Mouse (Mus musculus) neural tube, postnatal 0 days (tissue): ENCODE measurements around the gene Phf21b. TPM values are rescaled to one million over a fixed set of nuclear protein-coding genes. Genes with fewer than 3 reads are reported as not detected.

Source experiments
- polyA plus RNA-seq: library from polyadenylated mRNA; unstranded; fragments of >200 nt; fragmentation: Nextera tagmentation; extraction: Ambion mirVana; gene quantifications from 2 replicates; pipeline ENCODE4 v1.2.1, GENCODE M21; 2015

The Phf21b gene
- polyA plus RNA-seq, result 1.2 and 1.3 TPM in 2 replicates

GRCm38 (mm10) chr15:84856006-84856995 is at the start of gene Phf21b:
Phf21b (minus strand) TSS chr15:84856049.

Other genes with a start within 250 kb of the Phf21b start
- gene Prr5, start 186.4 kb downstream of the Phf21b start, polyA plus RNA-seq, result 35.4 and 43.5 TPM in 2 replicates
- gene Arhgap8, start 136.0 kb downstream of the Phf21b start, polyA plus RNA-seq, result 1.6 and 1.7 TPM in 2 replicates
- gene Gm29666, start 64.0 kb upstream of the Phf21b start, polyA plus RNA-seq, result 0.70 and 0.87 TPM in 2 replicates
- 16.5 and 17.5 TPM in 2 replicates for gene Nup50, start 67.4 kb upstream of the Phf21b start, polyA plus RNA-seq
- 33.6 and 53.4 TPM in 2 replicates for gene 5031439G07Rik, start 132.5 kb upstream of the Phf21b start, polyA plus RNA-seq
- 1.7 and 2.5 TPM in 2 replicates for gene Upk3a, start 161.1 kb upstream of the Phf21b start, polyA plus RNA-seq
- gene Fam118a, start 172.9 kb upstream of the Phf21b start, polyA plus RNA-seq, result 25.3 and 25.4 TPM in 2 replicates